Mouse (Mus musculus) olfactory bulb, adult 2 months (tissue): ENCODE measurements at regions not wholly inside any gene's neighbourhood (a gene's known extent, or its start where the extent isn't known, plus 50 kb on each side); places are given as distances from the start of the nearest gene placed in this dataset.

ENCODE experiments used
- CTCF ChIP-seq: fragments of 200-500 bp; IDR thresholded peaks from 2 replicates; pipeline ENCODE4 v1.5.1; 2012; ENCODE audit warnings: low read depth, mild to moderate bottlenecking, low read length, moderate library complexity; ENCODE audit not compliant: insufficient read depth
- POLR2A ChIP-seq: fragments of 200-500 bp; IDR thresholded peaks from 2 replicates; pipeline ENCODE4 v1.6.1; 2012; ENCODE audit warnings: mild to moderate bottlenecking, low read depth, low read length, moderate library complexity; ENCODE audit not compliant: insufficient read depth

- TF ChIP-seq CTCF (no peak), POLR2A (no peak)
Measured at GRCm38 (mm10) chr12:109857705-109858104, 257.6 kb upstream of the Rtl1 start.
